Mouse (Mus musculus) ES-CJ7 (cell line): ENCODE measurements around the gene Atg5.

Source experiments
- DNase-seq: peaks from one replicate; pipeline ENCODE4 v3.0.0; 2011; ENCODE audit warnings: low read depth, low spot score

Gene Atg5

GRCm38 (mm10) chr10:44353467-44353866 is 85.3 kb downstream of the Atg5 start:
- no peak for DNase-seq

- DNase-seq, result no peak
Observed at GRCm38 (mm10) chr10:44354393-44354792, 86.2 kb downstream of the Atg5 start.

- DNase-seq, result no peak
Observed at GRCm38 (mm10) chr10:44355216-44355615, 87.1 kb downstream of the Atg5 start.

- no peak for DNase-seq
Observed at GRCm38 (mm10) chr10:44356625-44357024, 88.5 kb downstream of the Atg5 start.

GRCm38 (mm10) chr10:44357316-44357715 is 89.2 kb downstream of the Atg5 start:
- no peak for DNase-seq

GRCm38 (mm10) chr10:44358816-44359215 is 90.7 kb downstream of the Atg5 start:
- peak; percentile 72 for DNase-seq

- DNase-seq, result no peak
Observed at GRCm38 (mm10) chr10:44360632-44361031, 92.5 kb downstream of the Atg5 start.

GRCm38 (mm10) chr10:44362435-44362834 is 94.3 kb downstream of the Atg5 start:
- DNase-seq, result no peak

GRCm38 (mm10) chr10:44362846-44363245 is 94.7 kb downstream of the Atg5 start:
- no peak for DNase-seq

GRCm38 (mm10) chr10:44366186-44366585 is 98.0 kb downstream of the Atg5 start:
- DNase-seq, result no peak

- DNase-seq, result no peak
Observed at GRCm38 (mm10) chr10:44367043-44367442, 98.9 kb downstream of the Atg5 start.

- DNase-seq, result peak; percentile 88
Observed at GRCm38 (mm10) chr10:44368596-44368995, 100.4 kb downstream of the Atg5 start.

- peak; percentile 85 for DNase-seq
Observed at GRCm38 (mm10) chr10:44370666-44371065, 102.5 kb downstream of the Atg5 start.

GRCm38 (mm10) chr10:44372210-44372609 is 104.1 kb downstream of the Atg5 start:
- no peak for DNase-seq

GRCm38 (mm10) chr10:44374678-44375077 is 106.5 kb downstream of the Atg5 start:
- DNase-seq, result no peak

- DNase-seq, result no peak
Observed at GRCm38 (mm10) chr10:44375501-44375900, 107.3 kb downstream of the Atg5 start.

GRCm38 (mm10) chr10:44377821-44378220 is 109.7 kb downstream of the Atg5 start:
- no peak for DNase-seq

GRCm38 (mm10) chr10:44378403-44378802 is 110.2 kb downstream of the Atg5 start:
- DNase-seq, result no peak

- peak; percentile 35 for DNase-seq
Observed at GRCm38 (mm10) chr10:44380476-44381208, 112.5 kb downstream of the Atg5 start.

- DNase-seq, result peak; percentile 27
Observed at GRCm38 (mm10) chr10:44381397-44381796, 113.2 kb downstream of the Atg5 start.

- peak; percentile 27 for DNase-seq
Observed at GRCm38 (mm10) chr10:44381948-44382347, 113.8 kb downstream of the Atg5 start.

GRCm38 (mm10) chr10:44383213-44383612 is 115.1 kb downstream of the Atg5 start:
- no peak for DNase-seq

- DNase-seq, result no peak
Observed at GRCm38 (mm10) chr10:44385227-44385626, 117.1 kb downstream of the Atg5 start.
